Mouse (Mus musculus) kidney, embryonic 14.5 days (tissue): ENCODE measurements around the gene Iah1. TPM values are rescaled to one million over a fixed set of nuclear protein-coding genes. Genes with fewer than 3 reads are reported as not detected.

Experiments
- ATAC-seq: fragments of 200-750 bp; cut with Nextera tagmentation; 2 replicates; pipeline ENCODE4 v1.8.0; 2017; ENCODE audit warnings: moderate number of reproducible peaks, mild to moderate bottlenecking, moderate TSS enrichment, moderate library complexity; ENCODE audit not compliant: low FRiP score, low TSS enrichment
- H3K27ac ChIP-seq: fragments of 300-500 bp; sonication (generic); 2 replicates; pipeline ENCODE4 v1.5.1; 2014; ENCODE audit warnings: low read depth, mild to moderate bottlenecking, low read length, moderate library complexity, mixed read lengths
- H3K27me3 ChIP-seq: fragments of 300-500 bp; sonication (generic); 2 replicates; pipeline ENCODE4 v1.6.1; 2014; ENCODE audit warnings: mild to moderate bottlenecking, low read length; ENCODE audit not compliant: control insufficient read depth, insufficient read depth
- H3K36me3 ChIP-seq: fragments of 300-500 bp; sonication (generic); 2 replicates; pipeline ENCODE4 v1.6.1; 2014; ENCODE audit warnings: low read length, mixed read lengths; ENCODE audit not compliant: control insufficient read depth, insufficient read depth
- H3K4me1 ChIP-seq: fragments of 300-500 bp; sonication (generic); 2 replicates; pipeline ENCODE4 v1.6.1; 2014; ENCODE audit warnings: low read length, mixed read lengths; ENCODE audit not compliant: control insufficient read depth, insufficient read depth
- H3K4me2 ChIP-seq: fragments of 300-500 bp; sonication (generic); replicated peaks from 2 replicates; pipeline ENCODE4 v1.6.1; 2014; ENCODE audit warnings: low read depth, mild to moderate bottlenecking, low read length
- H3K4me3 ChIP-seq: fragments of 300-500 bp; sonication (generic); 2 replicates; pipeline ENCODE4 v1.5.1; 2014; ENCODE audit warnings: mild to moderate bottlenecking, low read length
- H3K9ac ChIP-seq: fragments of 300-500 bp; sonication (generic); 2 replicates; pipeline ENCODE4 v1.6.1; 2014; ENCODE audit warnings: low read depth, mild to moderate bottlenecking, low read length, moderate library complexity
- H3K9me3 ChIP-seq: fragments of 300-500 bp; sonication (generic); 2 replicates; pipeline ENCODE4 v1.6.1; 2016; ENCODE audit warnings: low read length; ENCODE audit not compliant: control insufficient read depth
- WGBS: fragments of 180-500 bp; shearing (Covaris S2); extraction: QIAGEN DNeasy Blood & Tissue Kit; methylation state at CpG from one replicate; pipeline ENCODE4 v1.1.7; 2014; 5-methylcytosine and 5-hydroxymethylcytosine counted together
- polyA plus RNA-seq: library from polyadenylated mRNA; unstranded; fragments of >200 nt; fragmentation: Nextera tagmentation; extraction: Ambion mirVana; gene quantifications from 2 replicates; pipeline ENCODE4 v1.2.1, GENCODE M21; 2014

Gene Iah1
- polyA plus RNA-seq, 1 experiment from 2014 or later: 74.6 TPM

GRCm38 (mm10) chr12:21312201-21312600, 4.0 kb upstream of the Iah1 start:
- Histone ChIP-seq H3K4me1 (peaks cover 2% of the 10 kb centered on the region; the same call in 1 of the 2 replicates), H3K27ac (no peak overlapping the region), H3K27me3 (no peaks in the 10 kb centered on the region), H3K36me3 (peaks cover 73% of the 10 kb centered on the region), H3K4me2 (no peak overlapping the region), H3K9me3 (no peaks in the 10 kb centered on the region), H3K4me3 (no peak overlapping the region), H3K9ac (no peak overlapping the region)
- 81% methylated on average over 5 of the region's 5 CpGs for WGBS
- ATAC-seq: no peak

GRCm38 (mm10) chr12:21316869-21317265, 678 bp downstream of the Iah1 start:
- H3K4me1 ChIP-seq: peaks cover 3% of the 10 kb centered on the region; the same call in 1 of the 2 replicates
- no peak overlapping the region for H3K27ac ChIP-seq
- peak overlapping the region; percentile 84 for H3K9ac ChIP-seq
- WGBS: 34% methylated on average over 7 of the region's 7 CpGs
- H3K4me2 ChIP-seq: peak overlapping the region; percentile 42
- ATAC-seq: no peak
- peaks cover 39% of the 10 kb centered on the region for H3K36me3 ChIP-seq
- H3K4me3 ChIP-seq: peak overlapping the region; percentile 66
- H3K27me3 ChIP-seq: no peaks in the 10 kb centered on the region
- no peaks in the 10 kb centered on the region for H3K9me3 ChIP-seq

- H3K9me3 ChIP-seq: no peaks in the 10 kb centered on the region
- H3K27me3 ChIP-seq: no peaks in the 10 kb centered on the region
- WGBS: 71% methylated on average over 12 of the region's 12 CpGs
- peaks cover 3% of the 10 kb centered on the region; the same call in 1 of the 2 replicates for H3K4me1 ChIP-seq
- no peak overlapping the region for H3K9ac ChIP-seq
- peaks cover 30% of the 10 kb centered on the region for H3K36me3 ChIP-seq
- no peak overlapping the region for H3K27ac ChIP-seq
- ATAC-seq: no peak
- H3K4me3 ChIP-seq: no peak overlapping the region
- no peak overlapping the region for H3K4me2 ChIP-seq
Observed at GRCm38 (mm10) chr12:21318143-21318895, 2.1 kb downstream of the Iah1 start.

- WGBS: 88% methylated on average over 4 of the region's 4 CpGs
Observed at GRCm38 (mm10) chr12:21320317-21320716, 4.1 kb downstream of the Iah1 start.

GRCm38 (mm10) chr12:21321170-21321569, 5.0 kb downstream of the Iah1 start:
- Histone ChIP-seq H3K4me3 (no peak overlapping the region), H3K4me2 (no peak overlapping the region), H3K4me1 (peaks cover 3% of the 10 kb centered on the region; the same call in 1 of the 2 replicates), H3K27me3 (no peaks in the 10 kb centered on the region), H3K9ac (no peak overlapping the region), H3K36me3 (peaks cover 37% of the 10 kb centered on the region), H3K9me3 (no peaks in the 10 kb centered on the region), H3K27ac (no peak overlapping the region)
- no peak for ATAC-seq
- 86% methylated on average over 9 of the region's 9 CpGs for WGBS

More at GRCm38 (mm10) chr12:21320317-21320716, 4.1 kb downstream of the Iah1 start:
- no peaks in the 10 kb centered on the region for H3K27me3 ChIP-seq
- H3K9ac ChIP-seq: no peak overlapping the region
- peaks cover 30% of the 10 kb centered on the region for H3K36me3 ChIP-seq
- ATAC-seq: no peak
- H3K9me3 ChIP-seq: no peaks in the 10 kb centered on the region
- no peak overlapping the region for H3K4me3 ChIP-seq
- peaks cover 3% of the 10 kb centered on the region; the same call in 1 of the 2 replicates for H3K4me1 ChIP-seq
- H3K27ac ChIP-seq: no peak overlapping the region
- no peak overlapping the region for H3K4me2 ChIP-seq

GRCm38 (mm10) chr12:21322296-21322695, 6.1 kb downstream of the Iah1 start:
- Histone ChIP-seq H3K27ac (no peak overlapping the region), H3K36me3 (peaks cover 48% of the 10 kb centered on the region), H3K4me1 (peaks cover under 1% of the 10 kb centered on the region; the same call in 1 of the 2 replicates), H3K4me2 (no peak overlapping the region), H3K9me3 (no peaks in the 10 kb centered on the region), H3K4me3 (no peak overlapping the region), H3K27me3 (no peaks in the 10 kb centered on the region), H3K9ac (no peak overlapping the region)
- no peak for ATAC-seq
- WGBS: 93% methylated on average over 4 of the region's 4 CpGs

- no peaks in the 10 kb centered on the region for H3K9me3 ChIP-seq
- peaks cover 54% of the 10 kb centered on the region for H3K36me3 ChIP-seq
- H3K27me3 ChIP-seq: no peaks in the 10 kb centered on the region
- 87% methylated on average over 9 of the region's 9 CpGs for WGBS
- H3K4me1 ChIP-seq: no peaks in the 10 kb centered on the region
- no peak overlapping the region for H3K4me2 ChIP-seq
- no peak overlapping the region for H3K27ac ChIP-seq
- H3K4me3 ChIP-seq: no peak overlapping the region
- no peak for ATAC-seq
- no peak overlapping the region for H3K9ac ChIP-seq
Observed at GRCm38 (mm10) chr12:21322856-21323255, 6.7 kb downstream of the Iah1 start.

GRCm38 (mm10) chr12:21324101-21324500, 7.9 kb downstream of the Iah1 start:
- no peaks in the 10 kb centered on the region for H3K4me1 ChIP-seq
- H3K4me3 ChIP-seq: no peak overlapping the region
- no peak overlapping the region for H3K9ac ChIP-seq
- no peaks in the 10 kb centered on the region for H3K9me3 ChIP-seq
- no peak for ATAC-seq
- peaks cover 62% of the 10 kb centered on the region for H3K36me3 ChIP-seq
- no peaks in the 10 kb centered on the region for H3K27me3 ChIP-seq
- H3K4me2 ChIP-seq: no peak overlapping the region
- 79% methylated on average over 5 of the region's 5 CpGs for WGBS
- H3K27ac ChIP-seq: no peak overlapping the region

- Histone ChIP-seq H3K4me1 (no peaks in the 10 kb centered on the region), H3K36me3 (peaks cover 72% of the 10 kb centered on the region), H3K9me3 (no peaks in the 10 kb centered on the region), H3K4me3 (no peak overlapping the region), H3K27ac (no peak overlapping the region), H3K27me3 (no peaks in the 10 kb centered on the region), H3K4me2 (no peak overlapping the region), H3K9ac (no peak overlapping the region)
- 90% methylated on average over 8 of the region's 8 CpGs for WGBS
- no peak for ATAC-seq
Observed at GRCm38 (mm10) chr12:21325266-21325665, 9.1 kb downstream of the Iah1 start.
